Comparison of ENCODE assay signal across 20 mouse cellular contexts in the genomic region with DNA sequence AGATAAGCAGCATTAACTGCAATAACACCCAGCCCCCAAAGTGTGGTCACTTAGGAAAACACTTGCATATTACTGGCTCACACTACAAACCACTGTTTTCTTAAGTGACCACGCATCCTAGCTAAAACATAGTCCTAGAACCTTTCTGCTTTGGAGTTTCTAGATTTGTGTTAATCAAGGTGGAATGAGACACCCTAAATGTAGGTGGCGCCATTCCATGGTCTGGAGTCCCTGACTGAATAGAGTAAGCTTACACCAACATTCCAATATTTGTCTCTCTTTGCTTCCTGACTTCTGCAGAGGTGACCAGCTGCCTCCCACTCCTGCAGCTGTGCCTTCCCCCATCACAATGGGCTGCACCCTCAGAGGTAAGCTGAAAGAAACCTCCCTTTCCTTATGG. TPM values are rescaled to one million over a fixed set of nuclear protein-coding genes. Genes with fewer than 3 reads are reported as not detected.
DNase-seq lines count a peak whose midpoint lies in the region; ATAC-seq and TF ChIP-seq lines count a peak whose summit lies in the region.
"Had no signal": no experiment of that assay in that cellular context is flagged by ENCODE, and none has a peak within 500 bp of the region (broad histone marks: within the 10 kb centered on the region; RNA-seq: fewer than 3 reads in every experiment).

No protein-coding gene starts in this region.

- H3K4me2 ChIP-seq in neural tube, embryonic 15.5 days = no peak overlapping the region
- H3K4me2 ChIP-seq: embryonic facial prominence, embryonic 12.5 days; heart, embryonic 11.5 days; limb, embryonic 12.5 days; liver, embryonic 13.5 days had no signal

- 88% methylated on average over 2 of the region's 2 CpGs for WGBS in neural tube, embryonic 15.5 days

- peak; percentile 8; the same call in 1 of the 2 replicates for TF ChIP-seq CTCF in gastrocnemius, adult 2 months (IDR thresholded peaks at IDR 0.05)

- H3K9me3 ChIP-seq in neural tube, embryonic 15.5 days (replicated peaks) = no peaks in the 10 kb centered on the region
- H3K9me3 ChIP-seq: embryonic facial prominence, embryonic 12.5 days; limb, embryonic 12.5 days; liver, embryonic 13.5 days; megakaryocyte, embryonic 14.5 days had no signal

- no peaks in the 10 kb centered on the region for H3K4me1 ChIP-seq in neural tube, embryonic 15.5 days
- H3K4me1 ChIP-seq: embryonic facial prominence, embryonic 12.5 days; limb, embryonic 12.5 days had no signal

- ATAC-seq in neural tube, embryonic 15.5 days (ENCODE audit: low FRiP score) = no peak
- ATAC-seq: midbrain, embryonic 16.5 days had no signal

- intact Hi-C loops in gastrocnemius, adult 2 months (cut with DNase I) = no loop called here

- no peak overlapping the region for H3K4me3 ChIP-seq in gastrocnemius, adult 2 months
- H3K4me3 ChIP-seq in neural tube, embryonic 15.5 days (replicated peaks) = no peak overlapping the region
- H3K4me3 ChIP-seq: embryonic facial prominence, embryonic 12.5 days; erythroblast, embryonic 14.5 days; limb, embryonic 12.5 days; liver, embryonic 13.5 days; megakaryocyte, embryonic 14.5 days had no signal

- no peak overlapping the region for H3K27ac ChIP-seq in gastrocnemius, adult 2 months
- no peak overlapping the region for H3K27ac ChIP-seq in neural tube, embryonic 15.5 days (replicated peaks)
- H3K27ac ChIP-seq: embryonic facial prominence, embryonic 12.5 days; limb, embryonic 12.5 days; liver, embryonic 13.5 days had no signal

- H3K36me3 ChIP-seq in neural tube, embryonic 15.5 days = no peaks in the 10 kb centered on the region
- H3K36me3 ChIP-seq: embryonic facial prominence, embryonic 12.5 days; limb, embryonic 12.5 days; liver, embryonic 13.5 days had no signal

- no peak overlapping the region for H3K9ac ChIP-seq in neural tube, embryonic 15.5 days (replicated peaks)
- H3K9ac ChIP-seq: embryonic facial prominence, embryonic 12.5 days; limb, embryonic 12.5 days; liver, embryonic 13.5 days had no signal

- no peak for DNase-seq in gastrocnemius, adult 2 months
- no peak for DNase-seq in gastrocnemius, postnatal 25 days
- DNase-seq in kidney, postnatal 10 days = peak; percentile 3
- DNase-seq in kidney, adult 18-20 months = no peak
- peak; percentile 24 for DNase-seq in testis, postnatal 10 days (ENCODE audit: low spot score)
- no peak for DNase-seq in testis, postnatal 14 days (ENCODE audit: low spot score)
- no peak for DNase-seq in urinary bladder, postnatal 14 days (ENCODE audit: low spot score)
- DNase-seq: adrenal gland, adult 8-10 months; cerebellum, adult 8-10 months; kidney, adult 2 months; kidney, postnatal 36 days; liver, embryonic 13.5 days; thymus, postnatal 36 days had no signal

- H3K27me3 ChIP-seq in neural tube, embryonic 15.5 days (replicated peaks) = no peaks in the 10 kb centered on the region
- H3K27me3 ChIP-seq: embryonic facial prominence, embryonic 12.5 days; limb, embryonic 12.5 days; liver, embryonic 13.5 days; megakaryocyte, embryonic 14.5 days had no signal

RNA-seq across cellular contexts. Expression of a gene that starts 14.8 kb away (rescaled TPM):
- total RNA-seq in gastrocnemius, adult 2 months (2021) = 10 to 100 TPM; 36.4 to 46.9 TPM
- total RNA-seq in gastrocnemius, postnatal 25 days (2021) = 10 to 100 TPM; 41.8 to 51.9 TPM
- 12.5 and 17.7 TPM in 2 replicates for polyA plus RNA-seq in neural tube, embryonic 15.5 days (2015; fragmentation: Nextera tagmentation; extraction: Ambion mirVana)

Comparison
In these comparisons a context has a peak if more than half of its experiments do, and no peak if none do; other contexts are left out.
1. DNase-seq: peak in kidney, postnatal 10 days (single experiment) and testis, postnatal 10 days (single experiment); none in gastrocnemius, adult 2 months (single experiment), gastrocnemius, postnatal 25 days (single experiment), kidney, adult 18-20 months (single experiment), testis, postnatal 14 days (single experiment) and urinary bladder, postnatal 14 days (single experiment).